Mouse (Mus musculus): ENCODE data around the gene Prdm4.

GRCm38 (mm10) chr10:85951765-85952443 is 35.0 kb upstream of the Prdm4 start:
- no peak for TF ChIP-seq CTCF (IDR thresholded peaks at IDR 0.05; ENCODE audit: borderline replicate concordance, insufficient read depth, low read length)
- TF ChIP-seq POLR2A (IDR thresholded peaks at IDR 0.05; ENCODE audit: low read depth, low read length), result no peak

Data from embryonic fibroblast, embryonic 13.5 days (primary cell).